Mouse (Mus musculus) induced T-regulatory cell, adult 2 months (primary cell): ENCODE results near the gene Ccdc27.

Experiments used
- DNase-seq: peaks from one replicate; pipeline ENCODE4 v3.0.0-alpha.2; 2012; ENCODE audit warnings: low read depth

Ccdc27 gene

GRCm38 (mm10) chr4:154042577-154042976 is at the start of gene Ccdc27:
Ccdc27 (minus strand) TSS chr4:154042677.
- no peak for DNase-seq

GRCm38 (mm10) chr4:154091356-154091755 is 48.9 kb upstream of the Ccdc27 start:
- no peak for DNase-seq

GRCm38 (mm10) chr4:154089205-154089604 is 46.7 kb upstream of the Ccdc27 start:
- DNase-seq = peak; percentile 38

- no peak for DNase-seq
Measured at GRCm38 (mm10) chr4:154086436-154086835, 44.0 kb upstream of the Ccdc27 start.

- no peak for DNase-seq
Measured at GRCm38 (mm10) chr4:154085856-154086255, 43.4 kb upstream of the Ccdc27 start.

- DNase-seq = no peak
Measured at GRCm38 (mm10) chr4:154081974-154082373, 39.5 kb upstream of the Ccdc27 start.

- no peak for DNase-seq
Measured at GRCm38 (mm10) chr4:154081021-154081420, 38.5 kb upstream of the Ccdc27 start.

GRCm38 (mm10) chr4:154080211-154080610 is 37.7 kb upstream of the Ccdc27 start:
- DNase-seq = no peak

- DNase-seq = no peak
Measured at GRCm38 (mm10) chr4:154071941-154072340, 29.5 kb upstream of the Ccdc27 start.

GRCm38 (mm10) chr4:154071521-154071920 is 29.0 kb upstream of the Ccdc27 start:
- DNase-seq = no peak

- peak; percentile 5 for DNase-seq
Measured at GRCm38 (mm10) chr4:154070896-154071295, 28.4 kb upstream of the Ccdc27 start.

GRCm38 (mm10) chr4:154064827-154065773 is 22.6 kb upstream of the Ccdc27 start:
- DNase-seq = peak; percentile 56

GRCm38 (mm10) chr4:154057696-154058095 is 15.2 kb upstream of the Ccdc27 start:
- no peak for DNase-seq

GRCm38 (mm10) chr4:154056661-154057060 is 14.2 kb upstream of the Ccdc27 start:
- DNase-seq = no peak

- no peak for DNase-seq
Measured at GRCm38 (mm10) chr4:154056046-154056445, 13.6 kb upstream of the Ccdc27 start.

- no peak for DNase-seq
Measured at GRCm38 (mm10) chr4:154055482-154055881, 13.0 kb upstream of the Ccdc27 start.

GRCm38 (mm10) chr4:154053065-154053464 is 10.6 kb upstream of the Ccdc27 start:
- DNase-seq = no peak

- DNase-seq = no peak
Measured at GRCm38 (mm10) chr4:154051401-154051800, 8.9 kb upstream of the Ccdc27 start.

GRCm38 (mm10) chr4:154045837-154046236 is 3.4 kb upstream of the Ccdc27 start:
- no peak for DNase-seq

- DNase-seq = no peak
Measured at GRCm38 (mm10) chr4:154037123-154037522, 5.4 kb downstream of the Ccdc27 start.

GRCm38 (mm10) chr4:154028646-154029045 is 13.8 kb downstream of the Ccdc27 start:
- DNase-seq = peak; percentile 52

GRCm38 (mm10) chr4:154028066-154028465 is 14.4 kb downstream of the Ccdc27 start:
- DNase-seq = no peak

- DNase-seq = no peak
Measured at GRCm38 (mm10) chr4:154026441-154026761, 16.1 kb downstream of the Ccdc27 start.
